Mouse (Mus musculus) kidney, postnatal 0 days (tissue): ENCODE data around the gene Bcan. TPM values are rescaled to one million over a fixed set of nuclear protein-coding genes. Genes with fewer than 3 reads are reported as not detected.
A peak's percentile ranks its signal among the peaks of the same experiment; 100 is the strongest.

Source experiments
- ATAC-seq: fragments of 200-750 bp; cut with Nextera tagmentation; replicated peaks from 2 replicates; pipeline ENCODE4 v1.8.0; 2017; ENCODE audit warnings: low read depth, moderate number of reproducible peaks, moderate TSS enrichment, moderate library complexity; ENCODE audit not compliant: low FRiP score
- DNase-seq: peaks from one replicate; pipeline ENCODE4 v3.0.0-alpha.2; 2016; ENCODE audit warnings: low spot score
- H3K27ac ChIP-seq: fragments of 300-500 bp; sonication (generic); 2 replicates; pipeline ENCODE4 v1.5.1; 2014; ENCODE audit warnings: mild to moderate bottlenecking
- H3K27me3 ChIP-seq: fragments of 300-500 bp; sonication (generic); 2 replicates; pipeline ENCODE4 v1.6.1; 2014; ENCODE audit warnings: low read length, mixed read lengths; ENCODE audit not compliant: insufficient read depth
- H3K36me3 ChIP-seq: fragments of 300-500 bp; sonication (generic); 2 replicates; pipeline ENCODE4 v1.6.1; 2014; ENCODE audit warnings: low read length, mixed read lengths; ENCODE audit not compliant: insufficient read depth
- H3K4me1 ChIP-seq: fragments of 300-500 bp; sonication (generic); replicated peaks from 2 replicates; pipeline ENCODE4 v1.6.1; 2014; ENCODE audit warnings: antibody characterized with exemption, low read length, mixed read lengths; ENCODE audit not compliant: insufficient read depth
- H3K4me2 ChIP-seq: fragments of 300-500 bp; sonication (generic); 2 replicates; pipeline ENCODE4 v1.6.1; 2014; ENCODE audit warnings: mild to moderate bottlenecking, low read length, moderate library complexity, mixed read lengths
- H3K4me3 ChIP-seq: fragments of 300-500 bp; sonication (generic); replicated peaks from 2 replicates; pipeline ENCODE4 v1.5.1; 2014; ENCODE audit warnings: low read depth, low read length
- H3K9ac ChIP-seq: fragments of 300-500 bp; sonication (generic); 2 replicates; pipeline ENCODE4 v1.6.1; 2014; ENCODE audit warnings: low read depth, low read length
- H3K9me3 ChIP-seq: fragments of 300-500 bp; sonication (generic); replicated peaks from 2 replicates; pipeline ENCODE4 v1.6.1; 2016; ENCODE audit warnings: low read length, inconsistent platforms, mixed read lengths
- CTCF ChIP-seq: IDR thresholded peaks from 2 replicates; pipeline ENCODE4 v1.5.1; 2016; ENCODE audit warnings: antibody characterized with exemption, low read depth, mild to moderate bottlenecking, moderate library complexity
- WGBS: fragments of 180-500 bp; shearing (Covaris S2); extraction: QIAGEN DNeasy Blood & Tissue Kit; methylation state at CpG from one replicate; pipeline ENCODE4 v1.1.7; 2014; 5-methylcytosine and 5-hydroxymethylcytosine counted together
- polyA plus RNA-seq: library from polyadenylated mRNA; unstranded; fragments of >200 nt; fragmentation: Nextera tagmentation; extraction: Ambion mirVana; gene quantifications from 2 replicates; pipeline ENCODE4 v1.2.1, GENCODE M21; 2015

The Bcan gene
- polyA plus RNA-seq, 1 experiment from 2014 or later, result not detected

DNA sequence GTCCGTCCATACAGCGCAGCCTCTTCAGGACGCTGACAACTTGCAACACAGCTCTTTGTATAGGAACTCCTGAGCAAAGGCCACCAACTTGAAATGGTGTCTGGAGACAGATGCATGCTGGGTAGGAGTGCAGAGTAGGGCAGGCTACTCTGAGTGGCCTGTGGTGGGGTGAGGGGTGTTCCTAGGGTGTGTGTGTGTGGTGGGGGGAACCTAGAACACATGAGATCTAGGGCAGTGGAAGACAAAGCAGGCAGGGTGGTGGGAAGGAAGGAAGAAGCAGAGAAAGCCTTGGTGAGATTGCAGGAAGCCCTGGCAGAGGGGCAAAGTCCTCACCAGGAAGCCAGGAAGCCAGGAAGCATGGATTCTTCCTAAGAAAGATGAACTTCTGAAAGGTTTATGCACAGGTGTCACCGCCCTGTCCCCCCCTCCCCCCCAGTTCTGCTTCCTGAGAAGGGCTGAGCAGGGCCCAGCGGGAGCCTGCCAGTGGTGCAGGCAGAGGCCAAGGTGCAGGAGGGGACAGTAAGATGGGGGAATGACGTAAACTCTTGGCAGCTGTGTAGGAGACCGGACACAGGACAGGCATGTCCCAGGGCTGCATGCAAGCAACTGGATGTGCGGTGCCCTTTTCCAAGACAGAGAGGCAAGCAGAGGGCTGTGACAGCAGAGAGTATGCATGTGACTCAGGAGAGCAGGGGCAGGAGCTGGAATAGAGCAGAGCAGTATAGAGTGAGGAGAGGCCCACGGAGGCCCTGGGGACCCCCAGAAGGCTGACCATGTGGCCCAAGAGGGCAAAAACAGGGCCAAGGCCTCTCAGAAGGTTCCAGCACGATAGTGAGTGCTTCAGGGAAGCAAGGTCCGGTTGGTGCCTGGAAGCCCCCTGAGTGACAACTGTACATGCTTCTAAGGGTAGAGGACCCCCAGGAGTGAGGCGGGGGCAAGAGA, 17.9 kb downstream of the Bcan start:
- 25% methylated on average over 12 of the region's 12 CpGs for WGBS
- H3K4me2 ChIP-seq, result peak overlapping the region; percentile 41
- 0 out of 2 replicates have a peak, but pooled peaks cover under 1% of the 10 kb centered on the region for H3K36me3 ChIP-seq
- no peak overlapping the region for H3K4me3 ChIP-seq
- no peak for TF ChIP-seq CTCF
- ATAC-seq, result peak; percentile 19; the same call in 1 of the 2 replicates
- no peaks in the 10 kb centered on the region for H3K9me3 ChIP-seq
- peak; percentile 75 for DNase-seq
- peak overlapping the region; percentile 31; the same call in 1 of the 2 replicates for H3K9ac ChIP-seq
- no peaks in the 10 kb centered on the region for H3K27me3 ChIP-seq
- H3K4me1 ChIP-seq, result peaks cover 50% of the 10 kb centered on the region
- H3K27ac ChIP-seq, result peak overlapping the region; percentile 86

DNA sequence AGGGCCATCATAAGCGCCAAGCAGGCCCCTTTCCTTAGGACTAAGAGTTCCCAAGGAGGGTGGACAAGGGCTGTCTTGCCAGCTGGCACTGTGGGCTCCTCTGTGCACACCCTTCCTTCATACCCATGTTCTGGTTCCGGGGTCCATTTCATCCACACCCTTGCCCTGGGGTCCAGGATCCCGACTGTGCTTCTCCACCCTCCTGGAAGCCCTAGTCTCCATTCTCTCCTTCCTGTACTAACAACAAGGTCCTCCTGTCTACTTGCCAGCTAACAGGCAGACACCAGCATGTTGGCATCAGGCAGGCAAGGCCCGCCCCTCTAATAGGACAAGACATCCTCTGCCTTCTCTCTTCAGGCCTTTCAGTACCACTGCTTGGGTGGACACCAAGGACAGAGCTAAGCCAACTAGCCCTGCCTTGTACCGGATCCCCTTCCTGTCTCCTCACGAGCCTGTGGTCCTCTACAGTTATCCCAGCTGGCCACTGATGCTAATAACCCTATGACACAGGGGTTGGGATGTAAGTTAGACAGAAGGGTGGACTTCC, 18.7 kb downstream of the Bcan start:
- no peak for ATAC-seq

DNA sequence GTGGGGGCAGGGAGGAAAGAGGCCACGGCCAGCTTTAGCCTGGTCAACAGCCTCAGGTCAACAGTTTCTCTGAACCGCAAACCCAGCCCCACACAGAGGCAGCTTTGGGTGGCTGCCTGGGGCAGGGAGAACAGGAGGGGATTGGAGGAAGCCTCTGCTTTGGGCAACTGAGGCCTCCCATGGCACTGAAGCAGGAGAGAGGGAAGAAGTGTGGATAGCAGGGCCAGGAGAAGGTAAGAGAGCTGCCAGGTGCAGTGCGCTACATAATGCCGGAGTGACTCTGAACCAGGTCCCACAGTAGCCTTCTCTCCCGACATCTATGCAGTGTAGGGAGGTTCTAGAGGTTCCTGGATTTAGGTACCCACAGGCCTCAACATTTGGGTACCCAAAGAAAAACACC, 19.3 kb downstream of the Bcan start:
- Histone ChIP-seq H3K27me3 (no peaks in the 10 kb centered on the region), H3K4me2 (no peak overlapping the region), H3K9me3 (no peaks in the 10 kb centered on the region), H3K27ac (0 out of 2 replicates have a peak overlapping the region, but pooled peaks have one; percentile 86), H3K4me3 (no peak overlapping the region), H3K36me3 (peaks cover 7% of the 10 kb centered on the region; the same call in 1 of the 2 replicates), H3K9ac (no peak overlapping the region), H3K4me1 (peaks cover 38% of the 10 kb centered on the region)
- no peak for TF ChIP-seq CTCF
- WGBS, result 53% methylated on average over 5 of the region's 5 CpGs
- ATAC-seq (no peak), DNase-seq (no peak)

More for the DNA sequence above, 18.7 kb downstream of the Bcan start:
- DNase-seq, result no peak
- Histone ChIP-seq H3K27ac (peak overlapping the region; percentile 86), H3K27me3 (no peaks in the 10 kb centered on the region), H3K36me3 (peaks cover 7% of the 10 kb centered on the region; the same call in 1 of the 2 replicates), H3K9ac (no peak overlapping the region), H3K4me1 (peaks cover 44% of the 10 kb centered on the region), H3K9me3 (no peaks in the 10 kb centered on the region), H3K4me2 (no peak overlapping the region), H3K4me3 (no peak overlapping the region)
- TF ChIP-seq CTCF, result no peak
- 71% methylated on average over 6 of the region's 6 CpGs for WGBS

DNA sequence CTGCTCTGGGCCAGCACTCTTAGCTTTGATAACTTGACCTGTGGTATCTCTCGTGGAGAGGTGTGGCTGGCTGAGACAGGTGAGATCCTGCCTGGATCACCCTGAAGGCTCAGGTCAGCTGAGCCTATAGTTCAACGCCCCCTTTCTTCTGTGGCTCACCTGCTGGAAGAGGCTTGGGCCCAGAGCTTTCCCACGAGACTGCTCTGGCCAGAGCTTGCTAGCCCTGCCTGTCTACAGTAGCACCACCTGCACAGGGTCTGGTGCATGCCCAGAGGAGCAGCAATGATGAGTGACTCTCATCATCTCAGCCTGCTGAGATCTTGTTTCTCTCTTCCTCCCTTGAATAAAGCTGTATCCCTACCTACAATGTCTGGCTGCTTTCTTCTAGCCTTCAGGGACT, 19.9 kb downstream of the Bcan start:
- H3K4me2 ChIP-seq, result no peak overlapping the region
- no peak for ATAC-seq
- peaks cover 34% of the 10 kb centered on the region for H3K4me1 ChIP-seq
- H3K27me3 ChIP-seq, result no peaks in the 10 kb centered on the region
- WGBS, result 54% methylated on average over 3 of the region's 3 CpGs
- TF ChIP-seq CTCF, result no peak
- no peaks in the 10 kb centered on the region for H3K9me3 ChIP-seq
- peak overlapping the region; percentile 20; the same call in 1 of the 2 replicates for H3K27ac ChIP-seq
- H3K9ac ChIP-seq, result no peak overlapping the region
- H3K4me3 ChIP-seq, result no peak overlapping the region
- peaks cover 7% of the 10 kb centered on the region; the same call in 1 of the 2 replicates for H3K36me3 ChIP-seq
- no peak for DNase-seq

DNA sequence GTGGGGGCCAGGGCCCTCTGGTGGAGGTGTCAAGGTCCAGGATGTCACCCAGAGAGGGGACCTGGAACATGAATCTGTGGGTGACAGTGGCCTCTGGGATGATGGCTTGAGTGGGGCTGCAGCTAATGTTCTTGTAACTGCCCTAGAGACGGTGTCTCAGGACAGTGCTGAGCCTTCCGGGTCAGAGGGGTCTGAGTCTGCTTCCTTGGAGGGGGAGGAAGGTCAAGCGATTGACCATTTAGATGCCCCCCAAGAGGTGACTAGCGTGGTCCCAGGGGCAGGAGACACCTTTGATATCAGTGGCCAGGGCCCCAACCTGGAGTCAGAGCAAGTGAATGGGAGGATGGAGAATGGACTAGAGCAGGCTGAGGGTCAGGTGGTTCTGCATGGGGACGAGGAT, 20.5 kb downstream of the Bcan start:
- no peak overlapping the region for H3K9ac ChIP-seq
- H3K36me3 ChIP-seq, result peaks cover 7% of the 10 kb centered on the region; the same call in 1 of the 2 replicates
- H3K27ac ChIP-seq, result no peak overlapping the region
- no peak for TF ChIP-seq CTCF
- no peaks in the 10 kb centered on the region for H3K27me3 ChIP-seq
- ATAC-seq, result no peak
- 83% methylated on average over 5 of the region's 5 CpGs for WGBS
- DNase-seq, result no peak
- H3K4me3 ChIP-seq, result no peak overlapping the region
- peaks cover 34% of the 10 kb centered on the region for H3K4me1 ChIP-seq
- no peak overlapping the region for H3K4me2 ChIP-seq
- H3K9me3 ChIP-seq, result no peaks in the 10 kb centered on the region

DNA sequence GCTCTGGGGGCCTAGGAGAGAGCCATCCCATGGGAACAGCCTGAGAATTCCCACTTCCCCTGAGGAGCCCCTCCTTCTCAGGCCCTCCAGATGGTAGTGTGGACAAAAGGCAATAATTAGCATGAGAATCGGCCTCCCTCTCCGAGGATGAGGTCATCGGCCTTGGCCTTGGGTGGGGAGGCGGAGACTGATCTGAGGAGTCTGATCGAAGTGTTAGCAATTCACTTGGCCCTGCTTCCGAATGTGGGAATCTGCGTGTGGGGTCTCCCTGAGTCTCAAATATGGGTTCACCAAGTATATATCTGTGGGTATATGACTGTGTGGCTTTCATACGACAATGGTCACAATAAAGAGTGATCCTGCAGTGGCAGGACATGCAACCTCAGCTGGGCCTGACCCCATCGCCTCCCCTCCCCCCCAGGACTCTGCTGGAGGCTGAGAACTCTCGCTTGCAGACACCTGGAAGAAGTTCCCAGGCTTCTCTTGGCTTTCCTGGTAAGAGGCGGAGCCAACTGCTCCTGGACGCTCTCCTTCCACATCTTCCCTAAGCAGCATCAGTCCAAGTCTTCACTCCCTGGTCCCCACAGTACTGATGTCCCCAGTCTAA, 25.5 kb downstream of the Bcan start:
- Histone ChIP-seq H3K9ac (peak overlapping the region; percentile 43; the same call in 1 of the 2 replicates), H3K36me3 (peaks cover 7% of the 10 kb centered on the region; the same call in 1 of the 2 replicates), H3K27me3 (no peaks in the 10 kb centered on the region), H3K4me3 (0 out of 2 replicates have a peak overlapping the region, but pooled peaks have one; percentile 4), H3K9me3 (no peaks in the 10 kb centered on the region), H3K27ac (no peak overlapping the region), H3K4me1 (peaks cover 27% of the 10 kb centered on the region), H3K4me2 (peak overlapping the region; percentile 84)
- ATAC-seq (no peak), DNase-seq (no peak)
- WGBS, result 34% methylated on average over 12 of the region's 12 CpGs
- TF ChIP-seq CTCF, result no peak
